Comparison of ENCODE assay signal across 15 mouse cellular contexts in genomic region chr4:87151990-87152389, GRCm38 (mm10).
"Had no signal": no experiment of that assay in that cellular context is flagged by ENCODE, and none has a peak within 500 bp of the region (broad histone marks: within the 10 kb centered on the region; RNA-seq: fewer than 3 reads in every experiment).

No protein-coding gene starts in this region.

- H3K4me3 ChIP-seq: limb, embryonic 15.5 days; liver, embryonic 12.5 days; midbrain, embryonic 10.5 days; myocyte; neural tube, embryonic 15.5 days had no signal

- H3K27ac ChIP-seq: kidney, postnatal 0 days; limb, embryonic 15.5 days; liver, embryonic 12.5 days; midbrain, embryonic 10.5 days; neural tube, embryonic 15.5 days had no signal

- DNase-seq: kidney, adult 9 months; kidney, postnatal 36 days; lung, embryonic 14.5 days; lung, postnatal 10 days; lung, postnatal 4 days; midbrain, embryonic 14.5 days; spleen, adult 18-20 months; thymus, adult 2 months; thymus, postnatal 25 days had no signal
